15 mouse cellular contexts compared by ENCODE assay signal in genomic region chr10:98877855-98878254, GRCm38 (mm10). TPM values are rescaled to one million over a fixed set of nuclear protein-coding genes. Genes with fewer than 3 reads are reported as not detected.
DNase-seq lines count a peak whose midpoint lies in the region; ATAC-seq and TF ChIP-seq lines count a peak whose summit lies in the region.
"Had no signal": no experiment of that assay in that cellular context is flagged by ENCODE, and none has a peak within 500 bp of the region (broad histone marks: within the 10 kb centered on the region; RNA-seq: fewer than 3 reads in every experiment).

No protein-coding gene starts in this region.

- no peak overlapping the region for H3K4me2 ChIP-seq in liver, embryonic 11.5 days
- H3K4me2 ChIP-seq in hindbrain, postnatal 0 days (ENCODE audit: low read depth, low read length): no peak overlapping the region
- H3K4me2 ChIP-seq: embryonic facial prominence, embryonic 13.5 days; forebrain, embryonic 13.5 days; limb, embryonic 15.5 days had no signal

- H3K9me3 ChIP-seq in liver, embryonic 11.5 days (ENCODE audit: control insufficient read depth, low read length): no peaks in the 10 kb centered on the region
- no peaks in the 10 kb centered on the region for H3K9me3 ChIP-seq in hindbrain, postnatal 0 days (ENCODE audit: low read length)
- H3K9me3 ChIP-seq: embryonic facial prominence, embryonic 13.5 days; forebrain, embryonic 13.5 days; limb, embryonic 15.5 days had no signal

- no peak for TF ChIP-seq POLR2A in lung, adult 2 months (IDR thresholded peaks at IDR 0.05; ENCODE audit: borderline replicate concordance, extremely low read depth, low read depth, low read length)

- H3K9ac ChIP-seq in liver, embryonic 11.5 days (ENCODE audit: low read depth, low read length): no peak overlapping the region
- H3K9ac ChIP-seq in hindbrain, postnatal 0 days (replicated peaks; ENCODE audit: low read length): no peak overlapping the region
- H3K9ac ChIP-seq: embryonic facial prominence, embryonic 13.5 days; forebrain, embryonic 13.5 days; limb, embryonic 15.5 days had no signal

- H3K27ac ChIP-seq in liver, embryonic 11.5 days (ENCODE audit: low read depth, low read length): no peak overlapping the region
- no peak overlapping the region for H3K27ac ChIP-seq in hindbrain, postnatal 0 days
- H3K27ac ChIP-seq: embryonic facial prominence, embryonic 13.5 days; forebrain, embryonic 13.5 days; left cerebral cortex, adult 2 months; limb, embryonic 15.5 days had no signal

- whole genome bisulfite sequencing in lung, adult 2 months: 72% methylated on average over 3 of the region's 3 CpGs
- WGBS in liver, embryonic 11.5 days: 67% methylated on average over 3 of the region's 3 CpGs
- 60% methylated on average over 3 of the region's 3 CpGs for WGBS in hindbrain, postnatal 0 days

- no peaks in the 10 kb centered on the region for H3K4me1 ChIP-seq in lung, adult 2 months (ENCODE audit: control insufficient read depth, insufficient read depth, low read length)
- no peaks in the 10 kb centered on the region; the same call in 1 of the 2 replicates for H3K4me1 ChIP-seq in liver, embryonic 11.5 days (replicated peaks; ENCODE audit: control insufficient read depth, insufficient read depth, low read length)
- H3K4me1 ChIP-seq in hindbrain, postnatal 0 days (ENCODE audit: insufficient read depth, low read length): no peaks in the 10 kb centered on the region
- H3K4me1 ChIP-seq: embryonic facial prominence, embryonic 13.5 days; forebrain, embryonic 13.5 days; limb, embryonic 15.5 days had no signal

- peak; percentile 55 for DNase-seq in lung, postnatal 25 days (ENCODE audit: low spot score)
- no peak for DNase-seq in lung, adult 2 months
- DNase-seq in liver, embryonic 11.5 days (ENCODE audit: low spot score): no peak
- peak; percentile 72 for DNase-seq in naive thymus-derived CD4-positive, alpha-beta T cell, adult 2 months (ENCODE audit: low read depth)
- no peak for DNase-seq in hindbrain, postnatal 0 days (ENCODE audit: low spot score)
- DNase-seq in testis, postnatal 14 days (ENCODE audit: low spot score): no peak
- DNase-seq in kidney, adult 8-10 months: no peak
- DNase-seq: gastrocnemius, postnatal 25 days; heart, postnatal 4 days; kidney, adult 9 months had no signal

- H3K4me3 ChIP-seq in lung, adult 2 months (replicated peaks; ENCODE audit: extremely low read depth, low read depth, low read length): no peak overlapping the region
- H3K4me3 ChIP-seq in liver, embryonic 11.5 days (ENCODE audit: low read depth, low read length): no peak overlapping the region
- H3K4me3 ChIP-seq in hindbrain, postnatal 0 days (ENCODE audit: low read length): no peak overlapping the region
- H3K4me3 ChIP-seq: embryonic facial prominence, embryonic 13.5 days; forebrain, embryonic 13.5 days; left cerebral cortex, adult 2 months; limb, embryonic 15.5 days had no signal

- TF ChIP-seq CTCF in lung, adult 2 months (IDR thresholded peaks at IDR 0.05; ENCODE audit: insufficient read depth, low read length): no peak
- TF ChIP-seq CTCF in hindbrain, postnatal 0 days (IDR thresholded peaks at IDR 0.05; ENCODE audit: low read depth): no peak

- peak; percentile 93 for ATAC-seq in activated CD4-positive, CD25-positive, alpha-beta regulatory T cell, adult 4 months
- ATAC-seq in liver, embryonic 11.5 days (replicated peaks; ENCODE audit: low FRiP score): peak; percentile 42
- ATAC-seq in hindbrain, postnatal 0 days: no peak
- ATAC-seq: forebrain, embryonic 13.5 days had no signal

- H3K36me3 ChIP-seq in liver, embryonic 11.5 days (ENCODE audit: control insufficient read depth, insufficient read depth, low read length): no peaks in the 10 kb centered on the region
- no peaks in the 10 kb centered on the region for H3K36me3 ChIP-seq in hindbrain, postnatal 0 days (ENCODE audit: insufficient read depth, low read length)
- H3K36me3 ChIP-seq: embryonic facial prominence, embryonic 13.5 days; limb, embryonic 15.5 days had no signal

- no peaks in the 10 kb centered on the region for H3K27me3 ChIP-seq in liver, embryonic 11.5 days (replicated peaks; ENCODE audit: control insufficient read depth, insufficient read depth, low read length)
- no peaks in the 10 kb centered on the region for H3K27me3 ChIP-seq in hindbrain, postnatal 0 days (ENCODE audit: insufficient read depth, low read length)
- H3K27me3 ChIP-seq: embryonic facial prominence, embryonic 13.5 days; forebrain, embryonic 13.5 days; limb, embryonic 15.5 days had no signal

RNA-seq across cellular contexts. Expression of gene Atp2b1, which starts 36.4 kb away (rescaled TPM):
- 19.0 and 23.2 TPM in 2 replicates for polyA plus RNA-seq in lung, adult 2 months (2012; rRNA removed)
- polyA plus RNA-seq in activated CD4-positive, CD25-positive, alpha-beta regulatory T cell, adult 4 months (2017; shearing (Covaris generic)): 100 to 1,000 TPM in 1 of 2 experiments, 10 to 100 TPM in 1; 95.0 to 130 TPM
- polyA plus RNA-seq in liver, embryonic 11.5 days (2014; fragmentation: Nextera tagmentation; extraction: Ambion mirVana): 67.4 and 71.9 TPM in 2 replicates
- 152 and 154 TPM in 2 replicates for total RNA-seq in hindbrain, postnatal 0 days (2014; rRNA removed)
- polyA plus RNA-seq in hindbrain, postnatal 0 days (2015; fragmentation: Nextera tagmentation; extraction: Ambion mirVana): 336 and 338 TPM in 2 replicates

Comparison
In these comparisons a context has a peak if more than half of its experiments do, and no peak if none do; other contexts are left out.
1. DNase-seq: peak in lung, postnatal 25 days (single experiment) and naive thymus-derived CD4-positive, alpha-beta T cell, adult 2 months (single experiment); none in lung, adult 2 months (single experiment), liver, embryonic 11.5 days (single experiment), hindbrain, postnatal 0 days (single experiment), testis, postnatal 14 days (single experiment) and kidney, adult 8-10 months (0 of 2).